Mouse (Mus musculus) liver, embryonic 12.5 days (tissue): ENCODE results near the gene Casc3. TPM values are rescaled to one million over a fixed set of nuclear protein-coding genes. Genes with fewer than 3 reads are reported as not detected.

Experiments
- ATAC-seq: fragments of 200-750 bp; cut with Nextera tagmentation; 2 replicates; pipeline ENCODE4 v1.8.0; 2017; ENCODE audit warnings: moderate number of reproducible peaks, mild to moderate bottlenecking, moderate library complexity
- H3K27ac ChIP-seq: fragments of 300-500 bp; sonication (generic); 2 replicates; pipeline ENCODE4 v1.5.1; 2016; ENCODE audit warnings: mild to moderate bottlenecking
- H3K27me3 ChIP-seq: fragments of 300-500 bp; sonication (generic); replicated peaks from 2 replicates; pipeline ENCODE4 v1.6.1; 2016; ENCODE audit warnings: mild to moderate bottlenecking, moderate library complexity
- H3K36me3 ChIP-seq: fragments of 300-500 bp; sonication (generic); 2 replicates; pipeline ENCODE4 v1.6.1; 2016; ENCODE audit warnings: mild to moderate bottlenecking, moderate library complexity
- H3K4me1 ChIP-seq: fragments of 300-500 bp; sonication (generic); 2 replicates; pipeline ENCODE4 v1.6.1; 2016
- H3K4me2 ChIP-seq: fragments of 300-500 bp; sonication (generic); 2 replicates; pipeline ENCODE4 v1.6.1; 2016; ENCODE audit warnings: mild to moderate bottlenecking, moderate library complexity
- H3K4me3 ChIP-seq: fragments of 300-500 bp; sonication (generic); 2 replicates; pipeline ENCODE4 v1.5.1; 2016; ENCODE audit warnings: mild to moderate bottlenecking, moderate library complexity
- H3K9ac ChIP-seq: fragments of 300-500 bp; sonication (generic); 2 replicates; pipeline ENCODE4 v1.6.1; 2016; ENCODE audit warnings: mild to moderate bottlenecking, moderate library complexity
- H3K9me3 ChIP-seq: fragments of 300-500 bp; sonication (generic); replicated peaks from 2 replicates; pipeline ENCODE4 v1.6.1; 2016; ENCODE audit warnings: mild to moderate bottlenecking, moderate library complexity
- WGBS: fragments of 180-500 bp; shearing (Covaris S2); methylation state at CpG from one replicate; pipeline ENCODE4 v1.1.7; 2016; ENCODE audit not compliant: insufficient replicate concordance; 5-methylcytosine and 5-hydroxymethylcytosine counted together
- polyA plus RNA-seq: library from polyadenylated mRNA; unstranded; fragments of >200 nt; fragmentation: Nextera tagmentation; extraction: Ambion mirVana; gene quantifications from 2 replicates; pipeline ENCODE4 v1.2.1, GENCODE M21; 2016

Gene Casc3
- polyA plus RNA-seq, 1 experiment from 2014 or later = 26.4 TPM

DNA sequence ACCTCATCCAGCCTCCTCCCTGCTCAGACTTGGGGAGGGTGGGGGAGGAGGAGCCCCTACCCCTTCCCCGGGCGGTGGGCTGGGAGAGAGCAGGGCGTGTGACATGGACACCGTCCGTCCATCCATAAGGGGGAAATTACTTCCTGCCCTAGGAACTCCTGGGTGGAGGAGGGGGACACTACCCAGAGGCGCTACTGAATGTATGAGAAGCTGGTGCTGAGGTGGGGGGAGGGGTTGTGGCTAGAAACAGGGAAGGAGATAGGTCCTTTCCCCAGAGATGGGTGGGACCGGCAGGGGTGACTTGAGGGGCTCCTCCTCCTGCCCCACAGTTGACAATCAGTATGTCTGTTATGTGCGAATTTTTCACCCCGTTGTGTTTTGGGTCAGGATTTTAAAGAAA is 37.4 kb upstream of the Casc3 start:
- Histone ChIP-seq H3K27ac (peak overlapping the region; percentile 94), H3K27me3 (no peaks in the 10 kb centered on the region), H3K36me3 (peaks cover 61% of the 10 kb centered on the region), H3K4me1 (peaks cover 94% of the 10 kb centered on the region), H3K9me3 (no peaks in the 10 kb centered on the region), H3K4me2 (peak overlapping the region; percentile 78), H3K9ac (peak overlapping the region; percentile 78), H3K4me3 (peak overlapping the region; percentile 60)
- ATAC-seq = peak; percentile 76
- WGBS = 3% methylated on average over 9 of the region's 9 CpGs

DNA sequence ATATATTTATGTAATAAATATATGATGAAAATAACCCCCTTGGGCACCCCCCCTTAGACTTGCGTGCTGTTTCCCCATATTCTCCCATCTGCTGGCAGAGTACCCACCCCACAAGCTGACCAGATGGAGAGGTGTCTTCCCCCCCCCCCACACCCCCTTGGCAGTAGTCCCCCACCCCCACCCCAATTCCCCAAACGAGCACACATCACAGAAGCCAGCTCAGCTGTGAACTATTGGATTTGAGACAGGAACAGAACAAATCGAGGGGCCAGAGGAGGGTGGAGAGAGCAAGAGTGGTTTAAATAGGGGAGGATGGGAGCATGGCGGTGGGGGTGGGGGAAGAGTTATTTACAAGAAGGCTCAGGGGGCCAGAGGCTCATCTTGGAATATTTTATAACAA is 37.0 kb upstream of the Casc3 start:
- Histone ChIP-seq H3K4me3 (peak overlapping the region; percentile 60), H3K36me3 (peaks cover 57% of the 10 kb centered on the region), H3K27ac (peak overlapping the region; percentile 94), H3K27me3 (no peaks in the 10 kb centered on the region), H3K4me1 (peaks cover 96% of the 10 kb centered on the region), H3K9ac (peak overlapping the region; percentile 78), H3K4me2 (peak overlapping the region; percentile 78), H3K9me3 (no peaks in the 10 kb centered on the region)
- ATAC-seq = no peak
- WGBS = 16% methylated on average over 4 of the region's 4 CpGs

GRCm38 (mm10) chr11:98768127-98769006 is 36.3 kb upstream of the Casc3 start:
- Histone ChIP-seq H3K27ac (peak overlapping the region; percentile 94), H3K36me3 (peaks cover 50% of the 10 kb centered on the region), H3K4me3 (peak overlapping the region; percentile 60), H3K4me1 (peaks cover 96% of the 10 kb centered on the region), H3K27me3 (no peaks in the 10 kb centered on the region), H3K4me2 (peak overlapping the region; percentile 78), H3K9ac (peak overlapping the region; percentile 78), H3K9me3 (no peaks in the 10 kb centered on the region)
- ATAC-seq = peak; percentile 75
- WGBS = 10% methylated on average over 39 of the region's 39 CpGs

DNA sequence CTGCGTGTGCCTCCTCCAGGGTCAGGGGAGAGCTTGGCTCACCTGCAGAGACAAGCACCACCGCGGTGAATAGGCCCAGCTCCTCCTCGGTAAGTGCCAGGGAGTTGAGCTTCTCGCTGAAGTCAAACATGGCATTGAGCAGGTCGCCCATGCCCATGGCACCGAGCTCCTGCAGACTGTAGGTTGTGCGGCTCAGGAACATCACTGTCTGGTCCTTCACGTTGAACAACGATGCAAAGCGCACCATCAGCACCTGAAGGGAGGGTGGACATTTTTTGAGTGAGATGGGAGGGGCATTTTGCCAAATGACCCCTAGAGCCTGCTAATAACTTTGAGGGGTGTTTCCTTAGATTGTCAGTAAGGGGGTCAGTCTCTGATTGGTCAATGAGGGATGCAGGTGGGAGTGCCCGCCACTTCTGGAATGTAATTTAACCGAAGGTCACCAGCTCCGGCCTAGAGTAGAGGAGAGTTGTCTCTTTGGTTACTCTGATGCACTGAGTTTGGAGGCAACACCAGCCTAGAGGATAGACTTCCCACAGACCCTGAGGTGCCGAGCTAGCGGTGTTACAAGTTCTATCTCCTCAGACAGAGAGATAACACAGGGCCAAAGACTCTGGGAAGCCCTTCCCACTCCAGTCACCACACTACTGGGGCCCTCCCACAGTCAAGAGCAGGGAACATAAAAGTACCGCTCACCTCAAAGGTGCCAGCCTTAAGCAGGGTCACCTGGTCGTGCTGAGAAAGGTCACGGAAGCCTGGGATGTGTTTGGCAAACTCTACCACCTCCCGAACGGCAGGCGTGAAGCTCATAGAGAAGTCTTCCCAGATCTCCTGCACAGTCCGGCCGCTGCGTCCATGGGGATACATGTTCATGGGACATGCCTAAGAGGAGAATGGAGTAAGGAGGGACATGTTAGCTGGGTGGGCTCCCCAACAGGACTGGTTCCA is 35.4 kb upstream of the Casc3 start:
- Histone ChIP-seq H3K36me3 (peaks cover 41% of the 10 kb centered on the region), H3K9me3 (no peaks in the 10 kb centered on the region), H3K9ac (peak overlapping the region; percentile 78), H3K4me2 (peak overlapping the region; percentile 78), H3K4me3 (peak overlapping the region; percentile 60), H3K27me3 (no peaks in the 10 kb centered on the region), H3K27ac (peak overlapping the region; percentile 94), H3K4me1 (peaks cover 96% of the 10 kb centered on the region)
- WGBS = 71% methylated on average over 25 of the region's 25 CpGs
- ATAC-seq = peak; percentile 1; the same call in 1 of the 2 replicates

DNA sequence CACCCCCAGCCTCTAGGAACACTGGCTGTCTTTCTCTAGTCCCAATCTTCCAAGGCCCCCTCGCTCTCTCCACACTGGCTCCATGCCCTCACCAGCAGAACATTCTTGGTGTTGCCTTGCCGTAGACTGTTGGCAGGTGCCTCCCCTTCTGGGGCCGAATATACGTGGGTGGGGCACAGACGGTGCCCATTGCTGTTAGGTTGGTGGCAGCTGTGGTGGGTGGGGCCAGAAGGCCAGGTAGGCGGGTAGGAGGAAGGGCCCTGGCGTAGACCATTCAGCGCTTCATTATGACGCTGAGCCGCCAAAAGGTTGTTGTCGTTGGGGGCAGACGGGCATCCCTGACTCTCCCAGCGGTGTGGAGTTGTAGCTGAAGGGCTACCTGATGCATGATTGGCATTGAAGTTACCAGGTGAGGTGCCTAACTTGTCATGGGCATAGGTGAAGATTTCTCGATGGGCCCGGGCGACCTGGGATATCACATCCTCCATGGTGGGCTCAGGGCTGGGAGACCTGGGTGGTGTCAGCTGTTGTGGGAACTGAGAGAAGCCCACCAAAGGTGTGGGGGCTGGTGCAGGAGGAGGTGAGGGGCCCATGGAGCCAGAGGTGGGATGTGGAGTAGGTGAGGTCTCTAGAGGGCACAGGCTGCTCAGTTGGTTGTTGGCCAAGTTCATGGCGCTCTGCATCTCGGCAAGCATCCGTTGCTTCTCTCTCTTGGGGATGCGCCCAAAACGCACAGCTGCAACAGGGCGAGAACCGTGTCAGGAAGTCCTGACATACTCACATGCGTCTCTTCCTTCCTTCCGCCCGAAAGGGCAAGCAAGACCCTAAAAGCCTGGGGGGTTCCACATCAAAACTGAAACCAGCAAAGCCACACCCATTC is 34.4 kb upstream of the Casc3 start:
- 86% methylated on average over 26 of the region's 26 CpGs for WGBS
- Histone ChIP-seq H3K4me2 (no peak overlapping the region), H3K9ac (no peak overlapping the region), H3K9me3 (no peaks in the 10 kb centered on the region), H3K4me3 (no peak overlapping the region), H3K4me1 (peaks cover 97% of the 10 kb centered on the region), H3K36me3 (peaks cover 32% of the 10 kb centered on the region), H3K27ac (peak overlapping the region; percentile 94; the same call in 1 of the 2 replicates), H3K27me3 (no peaks in the 10 kb centered on the region)
- no peak for ATAC-seq

- no peaks in the 10 kb centered on the region for H3K27me3 ChIP-seq
- no peak overlapping the region for H3K9ac ChIP-seq
- H3K27ac ChIP-seq = 0 out of 2 replicates have a peak overlapping the region, but pooled peaks have one; percentile 2
- H3K36me3 ChIP-seq = peaks cover 29% of the 10 kb centered on the region
- H3K4me2 ChIP-seq = no peak overlapping the region
- WGBS = 89% methylated on average over 18 of the region's 18 CpGs
- H3K9me3 ChIP-seq = no peaks in the 10 kb centered on the region
- no peak overlapping the region for H3K4me3 ChIP-seq
- H3K4me1 ChIP-seq = peaks cover 97% of the 10 kb centered on the region
- ATAC-seq = no peak
Observed at GRCm38 (mm10) chr11:98771131-98771530, 33.6 kb upstream of the Casc3 start.

DNA sequence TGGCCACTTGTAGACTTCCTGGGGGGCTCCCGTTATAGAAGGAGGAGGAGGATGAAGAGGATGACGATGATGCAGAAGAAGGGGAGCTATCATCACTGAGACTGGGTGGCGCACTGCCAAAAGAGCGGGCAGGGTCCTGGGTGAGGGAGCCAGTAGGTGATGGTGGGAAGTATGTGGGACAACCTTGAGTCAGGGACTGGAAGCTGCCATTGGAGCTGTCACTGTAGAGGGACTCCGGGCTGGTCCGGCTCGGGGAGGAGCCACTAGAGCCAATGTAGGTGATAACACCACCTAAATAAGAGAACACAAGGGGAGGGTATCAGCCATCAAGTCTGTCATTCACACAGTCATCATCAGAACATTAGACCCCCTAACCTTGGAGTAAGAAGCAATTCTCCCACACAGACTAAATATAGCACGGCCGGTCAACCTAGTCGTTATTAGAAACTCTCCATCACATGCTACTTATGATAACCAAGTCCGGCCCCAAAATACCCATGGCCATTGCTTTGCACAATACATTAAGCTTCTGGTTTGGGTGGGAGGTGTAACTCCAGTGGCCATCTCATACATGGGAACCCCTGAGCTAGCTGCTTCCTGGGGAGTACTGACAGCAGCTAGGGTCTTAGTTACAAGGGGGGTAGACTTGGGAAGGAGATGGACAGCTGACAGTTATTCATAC is 32.7 kb upstream of the Casc3 start:
- H3K36me3 ChIP-seq = peaks cover 29% of the 10 kb centered on the region
- no peaks in the 10 kb centered on the region for H3K27me3 ChIP-seq
- H3K9me3 ChIP-seq = no peaks in the 10 kb centered on the region
- H3K9ac ChIP-seq = 0 out of 2 replicates have a peak overlapping the region, but pooled peaks have one; percentile 22
- H3K4me2 ChIP-seq = peak overlapping the region; percentile 84; the same call in 1 of the 2 replicates
- peaks cover 97% of the 10 kb centered on the region for H3K4me1 ChIP-seq
- H3K4me3 ChIP-seq = no peak overlapping the region
- H3K27ac ChIP-seq = peak overlapping the region; percentile 77
- no peak for ATAC-seq
- 79% methylated on average over 11 of the region's 11 CpGs for WGBS

GRCm38 (mm10) chr11:98772667-98773171 is 32.0 kb upstream of the Casc3 start:
- Histone ChIP-seq H3K9me3 (no peaks in the 10 kb centered on the region), H3K27me3 (no peaks in the 10 kb centered on the region), H3K36me3 (peaks cover 29% of the 10 kb centered on the region), H3K4me2 (peak overlapping the region; percentile 84), H3K9ac (0 out of 2 replicates have a peak overlapping the region, but pooled peaks have one; percentile 56), H3K4me1 (peaks cover 97% of the 10 kb centered on the region), H3K4me3 (no peak overlapping the region), H3K27ac (peak overlapping the region; percentile 77)
- ATAC-seq = no peak
- WGBS = 46% methylated on average over 8 of the region's 8 CpGs

DNA sequence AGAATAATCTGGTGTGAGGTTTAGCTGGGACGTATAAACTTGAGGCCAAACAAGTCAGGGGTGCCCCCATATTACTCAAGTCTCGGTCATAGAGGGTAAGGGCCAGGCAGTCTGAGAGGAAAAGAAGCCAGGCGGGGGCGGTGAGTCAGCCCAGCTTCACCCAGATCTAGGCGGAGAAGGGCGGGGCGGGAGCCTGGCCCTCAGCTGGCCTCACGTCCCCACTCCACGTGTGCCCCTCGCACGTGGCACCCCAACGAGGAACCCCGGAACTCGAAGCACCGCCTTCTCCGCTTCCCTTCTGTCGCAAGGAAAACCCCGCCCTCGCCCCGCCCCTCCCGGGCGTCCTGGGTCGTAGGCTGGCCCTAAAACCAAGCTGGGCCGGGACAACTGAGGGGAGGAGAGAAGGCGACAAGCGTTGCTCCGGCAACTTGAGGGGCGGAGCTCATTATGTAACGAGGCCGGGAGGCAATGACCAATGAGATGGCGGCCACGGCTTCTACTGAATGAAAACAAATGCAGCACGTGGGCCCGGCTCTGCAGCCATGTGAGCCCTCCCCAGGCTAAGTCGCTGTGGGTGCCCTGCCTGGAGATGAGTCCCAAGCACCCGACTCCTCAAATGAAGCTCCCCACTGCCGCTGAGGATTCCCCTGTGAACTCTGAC is 30.9 kb upstream of the Casc3 start:
- peak overlapping the region; percentile 77 for H3K27ac ChIP-seq
- H3K27me3 ChIP-seq = no peaks in the 10 kb centered on the region
- peak; percentile 87 for ATAC-seq
- WGBS = under 1% methylated on average over 35 of the region's 37 CpGs
- peaks cover 91% of the 10 kb centered on the region for H3K4me1 ChIP-seq
- peak overlapping the region; percentile 59; the same call in 1 of the 2 replicates for H3K9ac ChIP-seq
- H3K4me2 ChIP-seq = peak overlapping the region; percentile 84
- H3K4me3 ChIP-seq = peak overlapping the region; percentile 45
- H3K36me3 ChIP-seq = peaks cover 29% of the 10 kb centered on the region
- no peaks in the 10 kb centered on the region for H3K9me3 ChIP-seq
